Mouse (Mus musculus): ENCODE results near the gene Fam47e. TPM values are rescaled to one million over a fixed set of nuclear protein-coding genes. Genes with fewer than 3 reads are reported as not detected.

Gene Fam47e
- polyA plus RNA-seq, 1 experiment from 2014 or later, result not detected

DNA sequence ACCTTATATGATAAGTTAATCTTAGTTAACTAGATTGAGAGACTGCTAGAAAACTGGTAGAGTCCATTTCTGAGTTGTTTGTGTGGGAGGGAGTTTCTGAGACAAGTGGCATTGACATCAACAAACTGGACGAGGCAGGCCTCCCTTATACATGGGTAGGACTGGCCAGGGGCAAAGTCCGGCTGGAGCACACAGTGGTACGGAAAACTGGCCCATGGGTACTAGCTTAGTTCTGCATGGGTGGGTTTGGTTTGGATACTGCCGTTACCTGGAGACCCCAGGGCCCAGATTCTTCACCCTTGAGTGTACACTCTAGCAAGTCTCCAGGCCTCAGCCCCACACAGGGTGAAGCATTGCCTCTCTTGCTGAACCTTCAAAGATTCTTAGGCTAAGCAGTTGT is 57.9 kb downstream of the Fam47e start:
- 85% methylated on average over 4 of the region's 4 CpGs for WGBS
- H3K27ac ChIP-seq (ENCODE audit: low read depth), result no peak overlapping the region
- H3K4me2 ChIP-seq (ENCODE audit: low read length), result no peak overlapping the region
- H3K27me3 ChIP-seq (replicated peaks; ENCODE audit: control insufficient read depth, insufficient read depth, low read length), result no peaks in the 10 kb centered on the region
- no peak for DNase-seq (ENCODE audit: low spot score)
- H3K9ac ChIP-seq (ENCODE audit: low read length), result no peak overlapping the region
- no peak overlapping the region for H3K4me3 ChIP-seq (ENCODE audit: low read depth, low read length)
- ATAC-seq (replicated peaks; ENCODE audit: low FRiP score, low TSS enrichment, low read depth), result no peak
- no peaks in the 10 kb centered on the region for H3K9me3 ChIP-seq (ENCODE audit: control insufficient read depth, low read length)
- H3K4me1 ChIP-seq (replicated peaks; ENCODE audit: control insufficient read depth, insufficient read depth, low read length), result no peaks in the 10 kb centered on the region
- H3K36me3 ChIP-seq (ENCODE audit: control insufficient read depth, insufficient read depth, low read length), result no peaks in the 10 kb centered on the region

DNA sequence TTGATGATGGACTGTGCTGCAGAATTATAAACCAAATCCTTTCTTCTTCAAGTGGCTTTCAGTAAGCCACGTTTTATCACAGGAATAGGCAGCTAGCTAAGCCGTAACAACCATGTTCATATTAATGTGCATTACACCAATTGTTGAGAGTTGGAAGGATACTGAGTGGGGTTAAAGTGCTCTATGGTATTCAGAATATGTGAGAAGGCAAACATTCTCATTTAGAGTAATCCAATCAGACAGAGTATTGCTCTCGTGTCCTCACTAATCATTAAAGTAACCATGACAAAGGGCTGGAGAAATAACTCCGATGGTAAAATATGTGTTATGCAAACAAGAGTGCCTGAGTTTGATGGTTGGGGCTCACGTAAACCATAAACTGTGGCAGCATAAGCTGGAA is 67.0 kb downstream of the Fam47e start:
- WGBS, result 51% methylated on average over 5 of the region's 5 CpGs
- no peak for DNase-seq (ENCODE audit: low spot score)
- Histone ChIP-seq H3K4me1 (replicated peaks; ENCODE audit: control insufficient read depth, insufficient read depth, low read length) (no peaks in the 10 kb centered on the region), H3K4me3 (ENCODE audit: low read depth, low read length) (no peak overlapping the region), H3K27me3 (replicated peaks; ENCODE audit: control insufficient read depth, insufficient read depth, low read length) (no peaks in the 10 kb centered on the region), H3K9ac (ENCODE audit: low read length) (no peak overlapping the region), H3K36me3 (ENCODE audit: control insufficient read depth, insufficient read depth, low read length) (no peaks in the 10 kb centered on the region), H3K4me2 (ENCODE audit: low read length) (no peak overlapping the region), H3K27ac (ENCODE audit: low read depth) (no peak overlapping the region), H3K9me3 (ENCODE audit: control insufficient read depth, low read length) (no peaks in the 10 kb centered on the region)
- ATAC-seq (replicated peaks; ENCODE audit: low FRiP score, low TSS enrichment, low read depth), result no peak

DNA sequence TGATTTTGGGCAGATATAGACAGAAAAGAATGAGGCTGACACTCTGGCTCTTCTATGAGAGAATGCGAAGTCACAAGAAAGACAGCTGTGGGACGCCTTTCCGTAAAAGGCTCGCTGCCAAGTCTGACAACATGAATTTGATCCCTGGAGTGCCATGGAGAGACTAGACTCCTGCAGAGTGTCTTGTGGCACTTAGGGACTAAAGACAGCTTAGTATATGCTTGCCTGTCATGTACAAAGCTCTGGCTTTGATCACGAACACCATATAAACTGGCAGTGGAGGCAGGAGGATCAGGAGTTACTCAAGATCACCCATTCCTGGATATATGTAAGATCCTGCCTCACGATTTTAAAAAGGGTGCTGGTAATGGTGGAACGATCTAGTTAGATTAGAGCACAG is 73.0 kb downstream of the Fam47e start:
- no peaks in the 10 kb centered on the region for H3K9me3 ChIP-seq (ENCODE audit: control insufficient read depth, low read length)
- no peak for DNase-seq (ENCODE audit: low spot score)
- 48% methylated on average over 7 of the region's 7 CpGs for WGBS

DNA sequence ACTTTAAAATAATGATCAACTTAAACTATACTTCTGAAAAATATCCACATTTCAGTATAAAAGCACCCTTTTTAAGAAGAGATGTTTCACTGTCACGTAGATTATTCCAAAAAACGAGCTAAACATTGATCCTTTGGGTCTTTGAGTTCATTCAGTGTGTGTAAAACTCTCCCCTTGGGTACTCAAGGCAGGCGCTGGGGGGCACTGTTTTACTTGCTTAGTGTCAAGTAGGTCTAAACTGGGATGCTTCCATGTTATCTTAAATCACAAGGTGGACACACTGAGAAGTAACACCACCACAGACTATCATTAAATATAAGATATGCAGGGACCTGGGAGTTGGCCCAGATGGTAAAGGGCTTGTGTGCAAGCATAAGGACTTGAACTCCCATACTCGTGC is 78.7 kb downstream of the Fam47e start:
- Histone ChIP-seq H3K4me2 (ENCODE audit: low read length) (no peak overlapping the region), H3K27me3 (replicated peaks; ENCODE audit: control insufficient read depth, insufficient read depth, low read length) (no peaks in the 10 kb centered on the region), H3K27ac (ENCODE audit: low read depth) (no peak overlapping the region), H3K4me1 (replicated peaks; ENCODE audit: control insufficient read depth, insufficient read depth, low read length) (no peaks in the 10 kb centered on the region), H3K36me3 (ENCODE audit: control insufficient read depth, insufficient read depth, low read length) (no peaks in the 10 kb centered on the region), H3K9me3 (ENCODE audit: control insufficient read depth, low read length) (no peaks in the 10 kb centered on the region), H3K4me3 (ENCODE audit: low read depth, low read length) (no peak overlapping the region), H3K9ac (ENCODE audit: low read length) (no peak overlapping the region)
- ATAC-seq (replicated peaks; ENCODE audit: low FRiP score, low TSS enrichment, low read depth) (no peak), DNase-seq (ENCODE audit: low spot score) (no peak)
- WGBS, result 60% methylated on average over 4 of the region's 4 CpGs

More for the DNA sequence above, 73.0 kb downstream of the Fam47e start:
- Histone ChIP-seq H3K36me3 (ENCODE audit: control insufficient read depth, insufficient read depth, low read length) (no peaks in the 10 kb centered on the region), H3K4me3 (ENCODE audit: low read depth, low read length) (no peak overlapping the region), H3K27ac (ENCODE audit: low read depth) (no peak overlapping the region), H3K27me3 (replicated peaks; ENCODE audit: control insufficient read depth, insufficient read depth, low read length) (no peaks in the 10 kb centered on the region), H3K4me2 (ENCODE audit: low read length) (no peak overlapping the region), H3K9ac (ENCODE audit: low read length) (no peak overlapping the region), H3K4me1 (replicated peaks; ENCODE audit: control insufficient read depth, insufficient read depth, low read length) (peaks cover 4% of the 10 kb centered on the region; the same call in 1 of the 2 replicates)
- ATAC-seq (replicated peaks; ENCODE audit: low FRiP score, low TSS enrichment, low read depth), result no peak

DNA sequence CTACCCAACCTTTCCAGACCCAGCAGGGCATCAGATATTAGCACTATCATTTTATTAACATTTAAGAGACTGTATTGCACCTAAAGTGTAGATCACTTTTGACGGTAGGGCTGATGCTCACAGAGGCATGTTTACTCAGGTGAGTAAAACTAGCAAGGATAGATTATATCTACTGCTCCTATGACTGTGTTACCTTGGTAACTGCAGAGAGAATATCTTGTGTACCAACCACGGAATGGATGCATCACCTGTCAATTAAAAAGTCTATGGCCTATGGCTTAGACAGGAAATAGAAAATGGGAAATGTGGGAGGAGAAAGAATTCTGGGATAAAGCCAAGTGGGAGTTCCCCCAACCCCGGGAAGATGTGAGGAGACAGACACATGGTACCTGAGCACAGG is 80.0 kb downstream of the Fam47e start:
- Histone ChIP-seq H3K4me1 (replicated peaks; ENCODE audit: control insufficient read depth, insufficient read depth, low read length) (no peaks in the 10 kb centered on the region), H3K9me3 (ENCODE audit: control insufficient read depth, low read length) (no peaks in the 10 kb centered on the region), H3K4me2 (ENCODE audit: low read length) (no peak overlapping the region), H3K9ac (ENCODE audit: low read length) (no peak overlapping the region), H3K36me3 (ENCODE audit: control insufficient read depth, insufficient read depth, low read length) (no peaks in the 10 kb centered on the region), H3K27ac (ENCODE audit: low read depth) (no peak overlapping the region), H3K4me3 (ENCODE audit: low read depth, low read length) (no peak overlapping the region), H3K27me3 (replicated peaks; ENCODE audit: control insufficient read depth, insufficient read depth, low read length) (no peaks in the 10 kb centered on the region)
- no peak for DNase-seq (ENCODE audit: low spot score)
- no peak for ATAC-seq (replicated peaks; ENCODE audit: low FRiP score, low TSS enrichment, low read depth)
- 65% methylated on average over 3 of the region's 3 CpGs for WGBS

DNA sequence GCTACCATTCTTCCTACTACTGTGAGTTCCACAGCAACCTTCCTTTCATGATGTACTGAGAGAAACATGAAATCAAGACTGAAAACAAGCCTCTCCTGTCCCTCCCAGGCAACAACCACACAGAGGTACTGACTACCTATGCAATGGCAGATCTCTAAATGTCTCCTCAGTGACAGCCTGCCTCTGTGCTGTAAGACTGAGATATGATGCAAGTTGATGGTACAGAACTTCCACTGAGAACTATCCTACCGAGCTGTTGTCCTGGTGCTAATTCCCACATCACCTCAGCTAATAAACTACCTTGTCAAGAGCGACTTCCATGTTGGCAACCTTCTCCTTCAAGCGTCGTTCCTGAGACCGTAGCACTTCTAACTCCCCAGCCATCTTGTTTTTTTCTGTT is 81.0 kb downstream of the Fam47e start:
- no peaks in the 10 kb centered on the region for H3K4me1 ChIP-seq (replicated peaks; ENCODE audit: control insufficient read depth, insufficient read depth, low read length)
- no peak overlapping the region for H3K9ac ChIP-seq (ENCODE audit: low read length)
- no peaks in the 10 kb centered on the region for H3K36me3 ChIP-seq (ENCODE audit: control insufficient read depth, insufficient read depth, low read length)
- ATAC-seq (replicated peaks; ENCODE audit: low FRiP score, low TSS enrichment, low read depth), result no peak
- no peak for DNase-seq (ENCODE audit: low spot score)
- 81% methylated on average over 5 of the region's 5 CpGs for WGBS
- H3K9me3 ChIP-seq (ENCODE audit: control insufficient read depth, low read length), result no peaks in the 10 kb centered on the region
- no peak overlapping the region for H3K27ac ChIP-seq (ENCODE audit: low read depth)
- no peaks in the 10 kb centered on the region for H3K27me3 ChIP-seq (replicated peaks; ENCODE audit: control insufficient read depth, insufficient read depth, low read length)
- no peak overlapping the region for H3K4me3 ChIP-seq (ENCODE audit: low read depth, low read length)
- no peak overlapping the region for H3K4me2 ChIP-seq (ENCODE audit: low read length)

DNA sequence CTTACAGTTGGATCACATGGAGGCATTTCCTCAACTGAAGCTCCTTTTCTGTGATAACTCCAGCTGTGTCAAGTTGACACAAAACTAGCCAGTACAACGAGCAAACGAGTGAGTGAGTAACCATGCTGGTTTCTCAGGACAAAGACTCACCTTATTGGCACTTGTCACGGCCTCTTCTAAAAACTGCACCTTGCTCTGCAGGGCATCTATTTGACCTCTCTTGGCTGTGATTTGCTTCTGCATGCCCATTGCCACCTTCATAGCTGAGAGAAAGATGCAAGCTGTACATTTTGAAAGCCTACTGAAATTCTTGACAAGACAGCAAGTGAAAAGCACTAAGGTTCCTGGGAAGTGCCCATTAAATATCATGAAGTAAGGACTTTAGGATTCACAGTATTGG is 86.0 kb downstream of the Fam47e start:
- no peaks in the 10 kb centered on the region for H3K9me3 ChIP-seq (ENCODE audit: control insufficient read depth, low read length)
- DNase-seq (ENCODE audit: low spot score) (no peak), ATAC-seq (replicated peaks; ENCODE audit: low FRiP score, low TSS enrichment, low read depth) (no peak)
- WGBS, result 82% methylated on average over 3 of the region's 3 CpGs
- H3K27ac ChIP-seq (ENCODE audit: low read depth), result no peak overlapping the region
- H3K4me1 ChIP-seq (replicated peaks; ENCODE audit: control insufficient read depth, insufficient read depth, low read length), result no peaks in the 10 kb centered on the region
- no peak overlapping the region for H3K9ac ChIP-seq (ENCODE audit: low read length)
- H3K4me3 ChIP-seq (ENCODE audit: low read depth, low read length), result no peak overlapping the region
- H3K4me2 ChIP-seq (ENCODE audit: low read length), result no peak overlapping the region
- H3K27me3 ChIP-seq (replicated peaks; ENCODE audit: control insufficient read depth, insufficient read depth, low read length), result no peaks in the 10 kb centered on the region
- no peaks in the 10 kb centered on the region for H3K36me3 ChIP-seq (ENCODE audit: control insufficient read depth, insufficient read depth, low read length)

Other genes with a start within 250 kb of the Fam47e start
- gene Sdad1, start 244.6 kb upstream of the Fam47e start, polyA plus RNA-seq (2014; fragmentation: Nextera tagmentation; extraction: Ambion mirVana), result 47.4 and 51.3 TPM in 2 replicates
- not detected in 2 replicates for gene Cxcl9, start 227.0 kb upstream of the Fam47e start, polyA plus RNA-seq (2014; fragmentation: Nextera tagmentation; extraction: Ambion mirVana)
- gene Art3, start 223.2 kb upstream of the Fam47e start, polyA plus RNA-seq (2014; fragmentation: Nextera tagmentation; extraction: Ambion mirVana), result 2.5 and 2.6 TPM in 2 replicates
- 1.9 and 3.3 TPM in 2 replicates for gene Cxcl10, start 206.2 kb upstream of the Fam47e start, polyA plus RNA-seq (2014; fragmentation: Nextera tagmentation; extraction: Ambion mirVana)
- 57.2 and 62.6 TPM in 2 replicates for gene Nup54, start 119.8 kb upstream of the Fam47e start, polyA plus RNA-seq (2014; fragmentation: Nextera tagmentation; extraction: Ambion mirVana)
- 11.1 and 11.8 TPM in 2 replicates for gene Scarb2, start 48.2 kb upstream of the Fam47e start, polyA plus RNA-seq (2014; fragmentation: Nextera tagmentation; extraction: Ambion mirVana)
- 34.6 and 36.5 TPM in 2 replicates for gene Stbd1, start 48.0 kb downstream of the Fam47e start, polyA plus RNA-seq (2014; fragmentation: Nextera tagmentation; extraction: Ambion mirVana)
- 1.3 and 1.8 TPM in 2 replicates for gene Ccdc158, start 120.2 kb downstream of the Fam47e start, polyA plus RNA-seq (2014; fragmentation: Nextera tagmentation; extraction: Ambion mirVana)
- gene Shroom3, start 128.4 kb downstream of the Fam47e start, polyA plus RNA-seq (2014; fragmentation: Nextera tagmentation; extraction: Ambion mirVana), result 12.1 and 12.9 TPM in 2 replicates

Measured in intestine, embryonic 14.5 days (tissue).